Mouse (Mus musculus) heart, postnatal 0 days (tissue): Measurements from ENCODE around the gene Lgals7.
"Not testable (repeated sequence)": the region's sequence is repeated elsewhere in the genome, so short reads cannot be mapped to it uniquely, and the experiment has no call there.

Source experiments
- CTCF ChIP-seq: IDR thresholded peaks from 2 replicates; pipeline ENCODE4 v1.5.1; 2016; ENCODE audit warnings: antibody characterized with exemption, control low read depth, low read depth
- EP300 ChIP-seq: IDR thresholded peaks from 2 replicates; pipeline ENCODE4 v1.6.1; 2016; ENCODE audit warnings: antibody characterized with exemption, low read depth

- TF ChIP-seq CTCF, EP300: not testable (repeated sequence)
Measured at GRCm38 (mm10) chr7:28883704-28884103, 20.1 kb downstream of the Lgals7 start.
